Mouse (Mus musculus) intestine, embryonic 16.5 days (tissue): ENCODE data around the gene Cbfa2t3. TPM values are rescaled to one million over a fixed set of nuclear protein-coding genes. Genes with fewer than 3 reads are reported as not detected.
A peak's percentile ranks its signal among the peaks of the same experiment; 100 is the strongest.

Source experiments
- ATAC-seq: fragments of 200-750 bp; cut with Nextera tagmentation; 2 replicates; pipeline ENCODE4 v1.8.0; 2017; ENCODE audit warnings: moderate TSS enrichment, moderate library complexity
- H3K27ac ChIP-seq: fragments of 300-500 bp; sonication (generic); 2 replicates; pipeline ENCODE4 v1.5.1; 2014; ENCODE audit warnings: mild to moderate bottlenecking, low read length
- H3K27me3 ChIP-seq: fragments of 300-500 bp; sonication (generic); replicated peaks from 2 replicates; pipeline ENCODE4 v1.6.1; 2014; ENCODE audit warnings: low read length, control low read depth, mixed read lengths; ENCODE audit not compliant: control insufficient read depth, insufficient read depth
- H3K36me3 ChIP-seq: fragments of 300-500 bp; sonication (generic); 2 replicates; pipeline ENCODE4 v1.6.1; 2014; ENCODE audit warnings: low read length, control low read depth; ENCODE audit not compliant: control insufficient read depth, insufficient read depth
- H3K4me1 ChIP-seq: fragments of 300-500 bp; sonication (generic); 2 replicates; pipeline ENCODE4 v1.6.1; 2014; ENCODE audit warnings: low read length, control low read depth, mixed read lengths; ENCODE audit not compliant: control insufficient read depth, insufficient read depth
- H3K4me2 ChIP-seq: fragments of 300-500 bp; sonication (generic); 2 replicates; pipeline ENCODE4 v1.6.1; 2014; ENCODE audit warnings: low read depth, low read length, control low read depth
- H3K4me3 ChIP-seq: fragments of 300-500 bp; sonication (generic); 2 replicates; pipeline ENCODE4 v1.5.1; 2014; ENCODE audit warnings: mild to moderate bottlenecking, low read length
- H3K9ac ChIP-seq: fragments of 300-500 bp; sonication (generic); 2 replicates; pipeline ENCODE4 v1.6.1; 2014; ENCODE audit warnings: low read depth, low read length
- H3K9me3 ChIP-seq: fragments of 300-500 bp; sonication (generic); 2 replicates; pipeline ENCODE4 v1.6.1; 2016; ENCODE audit warnings: low read length, control low read depth; ENCODE audit not compliant: control insufficient read depth
- WGBS: fragments of 180-500 bp; shearing (Covaris S2); extraction: QIAGEN DNeasy Blood & Tissue Kit; methylation state at CpG from one replicate; pipeline ENCODE4 v1.1.7; 2014; 5-methylcytosine and 5-hydroxymethylcytosine counted together
- polyA plus RNA-seq: library from polyadenylated mRNA; unstranded; fragments of >200 nt; fragmentation: Nextera tagmentation; extraction: Ambion mirVana; gene quantifications from 2 replicates; pipeline ENCODE4 v1.2.1, GENCODE M21; 2015

Gene Cbfa2t3
- polyA plus RNA-seq, 1 experiment from 2014 or later = 4.1 TPM

GRCm38 (mm10) chr8:122642071-122642470, 56.8 kb downstream of the Cbfa2t3 start:
- Histone ChIP-seq H3K27me3 (no peaks in the 10 kb centered on the region), H3K4me2 (no peak overlapping the region), H3K4me1 (peaks cover 43% of the 10 kb centered on the region), H3K36me3 (no peaks in the 10 kb centered on the region), H3K9ac (no peak overlapping the region), H3K9me3 (no peaks in the 10 kb centered on the region), H3K27ac (no peak overlapping the region), H3K4me3 (no peak overlapping the region)
- no peak for ATAC-seq
- 52% methylated on average over 9 of the region's 9 CpGs for WGBS

DNA sequence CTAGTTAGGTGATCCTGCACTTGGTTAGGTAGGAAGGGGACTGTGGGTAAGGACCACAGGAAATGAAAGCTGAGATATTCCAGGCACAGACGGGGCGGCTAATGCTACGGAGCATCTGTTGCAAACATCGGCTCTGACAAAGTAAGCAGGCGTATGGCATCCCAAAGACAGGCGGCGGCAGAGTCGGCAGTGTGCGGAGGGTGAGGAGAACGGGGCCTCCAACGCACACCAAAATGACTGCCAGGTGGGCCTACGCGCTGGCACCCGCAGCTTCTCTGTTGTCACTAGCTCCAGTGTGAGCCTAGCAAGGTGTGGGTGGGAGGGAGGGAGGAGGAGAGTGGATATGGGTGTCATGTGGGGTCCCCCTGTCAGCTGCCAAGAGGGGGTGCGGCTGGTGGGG, 57.5 kb downstream of the Cbfa2t3 start:
- 69% methylated on average over 15 of the region's 15 CpGs for WGBS
- no peak for ATAC-seq
- peaks cover 49% of the 10 kb centered on the region for H3K4me1 ChIP-seq
- no peak overlapping the region for H3K4me3 ChIP-seq
- H3K4me2 ChIP-seq = no peak overlapping the region
- no peak overlapping the region for H3K9ac ChIP-seq
- H3K27me3 ChIP-seq = no peaks in the 10 kb centered on the region
- no peak overlapping the region for H3K27ac ChIP-seq
- no peaks in the 10 kb centered on the region for H3K9me3 ChIP-seq
- H3K36me3 ChIP-seq = no peaks in the 10 kb centered on the region

GRCm38 (mm10) chr8:122640825-122641224, 58.1 kb downstream of the Cbfa2t3 start:
- peaks cover 52% of the 10 kb centered on the region for H3K4me1 ChIP-seq
- no peaks in the 10 kb centered on the region for H3K27me3 ChIP-seq

GRCm38 (mm10) chr8:122639521-122640248, 59.2 kb downstream of the Cbfa2t3 start:
- no peaks in the 10 kb centered on the region for H3K27me3 ChIP-seq
- no peak for ATAC-seq
- 29% methylated on average over 16 of the region's 16 CpGs for WGBS
- H3K4me1 ChIP-seq = peaks cover 59% of the 10 kb centered on the region
- H3K9ac ChIP-seq = 0 out of 2 replicates have a peak overlapping the region, but pooled peaks have one; percentile 37
- H3K9me3 ChIP-seq = no peaks in the 10 kb centered on the region
- H3K36me3 ChIP-seq = no peaks in the 10 kb centered on the region
- no peak overlapping the region for H3K4me2 ChIP-seq
- H3K27ac ChIP-seq = peak overlapping the region; percentile 74
- no peak overlapping the region for H3K4me3 ChIP-seq

More at GRCm38 (mm10) chr8:122640825-122641224, 58.1 kb downstream of the Cbfa2t3 start:
- Histone ChIP-seq H3K9ac (no peak overlapping the region), H3K27ac (no peak overlapping the region), H3K9me3 (no peaks in the 10 kb centered on the region), H3K36me3 (no peaks in the 10 kb centered on the region), H3K4me3 (no peak overlapping the region), H3K4me2 (no peak overlapping the region)
- WGBS = 69% methylated on average over 4 of the region's 4 CpGs
- ATAC-seq = no peak

GRCm38 (mm10) chr8:122638601-122639000, 60.3 kb downstream of the Cbfa2t3 start:
- H3K9ac ChIP-seq = no peak overlapping the region
- H3K27ac ChIP-seq = no peak overlapping the region; the same call in 1 of the 2 replicates
- peaks cover 61% of the 10 kb centered on the region for H3K4me1 ChIP-seq

GRCm38 (mm10) chr8:122637230-122637629, 61.7 kb downstream of the Cbfa2t3 start:
- Histone ChIP-seq H3K4me3 (no peak overlapping the region), H3K9me3 (no peaks in the 10 kb centered on the region), H3K27me3 (no peaks in the 10 kb centered on the region), H3K9ac (peak overlapping the region; percentile 19; the same call in 1 of the 2 replicates), H3K4me1 (peaks cover 60% of the 10 kb centered on the region), H3K27ac (peak overlapping the region; percentile 71; the same call in 1 of the 2 replicates), H3K36me3 (no peaks in the 10 kb centered on the region), H3K4me2 (no peak overlapping the region)
- ATAC-seq = no peak
- whole genome bisulfite sequencing = 84% methylated on average over 9 of the region's 9 CpGs

More at GRCm38 (mm10) chr8:122638601-122639000, 60.3 kb downstream of the Cbfa2t3 start:
- Histone ChIP-seq H3K4me3 (no peak overlapping the region), H3K27me3 (no peaks in the 10 kb centered on the region), H3K9me3 (no peaks in the 10 kb centered on the region), H3K4me2 (no peak overlapping the region), H3K36me3 (no peaks in the 10 kb centered on the region)
- 72% methylated on average over 16 of the region's 16 CpGs for WGBS
- no peak for ATAC-seq

GRCm38 (mm10) chr8:122636803-122637175, 62.1 kb downstream of the Cbfa2t3 start:
- no peaks in the 10 kb centered on the region for H3K9me3 ChIP-seq
- H3K27ac ChIP-seq = peak overlapping the region; percentile 71
- H3K4me2 ChIP-seq = peak overlapping the region; percentile 27; the same call in 1 of the 2 replicates
- H3K36me3 ChIP-seq = no peaks in the 10 kb centered on the region
- H3K9ac ChIP-seq = peak overlapping the region; percentile 19; the same call in 1 of the 2 replicates
- no peaks in the 10 kb centered on the region for H3K27me3 ChIP-seq
- H3K4me1 ChIP-seq = peaks cover 56% of the 10 kb centered on the region
- 42% methylated on average over 9 of the region's 9 CpGs for WGBS
- H3K4me3 ChIP-seq = no peak overlapping the region
- ATAC-seq = 0 out of 2 replicates have a peak, but pooled peaks have one; percentile 1

GRCm38 (mm10) chr8:122635878-122636802, 62.8 kb downstream of the Cbfa2t3 start:
- H3K9me3 ChIP-seq = no peaks in the 10 kb centered on the region
- H3K27me3 ChIP-seq = no peaks in the 10 kb centered on the region
- peak overlapping the region; percentile 27; the same call in 1 of the 2 replicates for H3K4me2 ChIP-seq
- peak; percentile 95 for ATAC-seq
- H3K4me1 ChIP-seq = peaks cover 51% of the 10 kb centered on the region
- no peak overlapping the region for H3K4me3 ChIP-seq
- WGBS = 36% methylated on average over 14 of the region's 14 CpGs
- H3K9ac ChIP-seq = peak overlapping the region; percentile 19; the same call in 1 of the 2 replicates
- H3K36me3 ChIP-seq = no peaks in the 10 kb centered on the region
- peak overlapping the region; percentile 83 for H3K27ac ChIP-seq

- H3K4me1 ChIP-seq = peaks cover 29% of the 10 kb centered on the region
- WGBS = 95% methylated on average over 14 of the region's 14 CpGs
- no peaks in the 10 kb centered on the region for H3K27me3 ChIP-seq
- H3K9me3 ChIP-seq = no peaks in the 10 kb centered on the region
- H3K4me3 ChIP-seq = no peak overlapping the region
- H3K27ac ChIP-seq = no peak overlapping the region
- no peaks in the 10 kb centered on the region for H3K36me3 ChIP-seq
- no peak overlapping the region for H3K4me2 ChIP-seq
- H3K9ac ChIP-seq = no peak overlapping the region
- ATAC-seq = no peak
These were observed 65.7 kb downstream of the Cbfa2t3 start for GRCm38 (mm10) chr8:122633205-122633604.
